Mouse (Mus musculus) myocyte (in vitro differentiated cells): ENCODE measurements around the gene Zmynd10.

Experiments used
- CEBPB ChIP-seq: IDR thresholded peaks from 2 replicates; pipeline ENCODE4 v1.6.1; 2011; ENCODE audit warnings: mild to moderate bottlenecking, moderate library complexity; ENCODE audit not compliant: poor library complexity, insufficient read depth, severe bottlenecking
- E2F4 ChIP-seq: IDR thresholded peaks from one replicate; pipeline ENCODE4 v1.6.1; 2011; ENCODE audit warnings: mild to moderate bottlenecking, control low read depth, moderate library complexity; ENCODE audit not compliant: insufficient read depth
- MAX ChIP-seq: IDR thresholded peaks from one replicate; pipeline ENCODE4 v1.6.1; 2011; ENCODE audit warnings: low read depth, mild to moderate bottlenecking, control low read depth
- MYOG ChIP-seq, 3 experiments: IDR thresholded peaks; one replicate each; pipeline ENCODE4 v1.6.1; 2011; ENCODE audit warnings: control low read depth in 2 of 3, low read depth in 2 of 3, mild to moderate bottlenecking in 2 of 3; ENCODE audit not compliant: insufficient read length in 2 of 3, control insufficient read depth in 1 of 3, insufficient read depth in 1 of 3
- POLR2A ChIP-seq: IDR thresholded peaks from one replicate; pipeline ENCODE4 v1.6.1; 2011; ENCODE audit warnings: low read depth, mild to moderate bottlenecking, control low read depth, moderate library complexity; ENCODE audit not compliant: insufficient read length
- POLR2AphosphoS2 ChIP-seq: IDR thresholded peaks from one replicate; pipeline ENCODE4 v1.6.1; 2011; ENCODE audit warnings: low read depth, control low read depth; ENCODE audit not compliant: insufficient read length
- REST ChIP-seq: IDR thresholded peaks from one replicate; pipeline ENCODE4 v1.6.1; 2011; ENCODE audit warnings: mild to moderate bottlenecking, control low read depth, moderate library complexity; ENCODE audit not compliant: insufficient read depth, insufficient read length
- TCF12 ChIP-seq: IDR thresholded peaks from one replicate; pipeline ENCODE4 v1.6.1; 2011; ENCODE audit warnings: mild to moderate bottlenecking, control low read depth; ENCODE audit not compliant: poor library complexity, insufficient read depth, severe bottlenecking
- USF1 ChIP-seq: IDR thresholded peaks from one replicate; pipeline ENCODE4 v1.6.1; 2011; ENCODE audit warnings: low read depth, mild to moderate bottlenecking, control low read depth, moderate library complexity

- TF ChIP-seq POLR2A (no peak), MAX (no peak), E2F4 (no peak), REST (no peak), CEBPB (no peak), USF1 (no peak), TCF12 (no peak), POLR2AphosphoS2 (no peak), MYOG (IDR thresholded peaks at IDR 0.05; ENCODE audit: control insufficient read depth in 1 of 3, insufficient read depth in 1 of 3, insufficient read length in 2 of 3, low read depth in 2 of 3) (no peak)
Observed at GRCm38 (mm10) chr9:107545602-107546001, 1.5 kb upstream of the Zmynd10 start.
